Mouse (Mus musculus): ENCODE data around the gene Folh1. TPM values are rescaled to one million over a fixed set of nuclear protein-coding genes. Genes with fewer than 3 reads are reported as not detected.
"Not testable (repeated sequence)": the region's sequence is repeated elsewhere in the genome, so short reads cannot be mapped to it uniquely, and the experiment has no call there.

Gene Folh1
- polyA plus RNA-seq (2015; fragmentation: Nextera tagmentation; extraction: Ambion mirVana), result 0.37 and 0.47 TPM in 2 replicates

GRCm38 (mm10) chr7:86775617-86776325, at the start of gene Folh1:
Gene Folh1 (minus strand): TSS chr7:86775943.
- Histone ChIP-seq H3K27me3 (no peaks in the 10 kb centered on the region), H3K4me1 (peaks cover 6% of the 10 kb centered on the region; the same call in 1 of the 2 replicates), H3K36me3 (no peaks in the 10 kb centered on the region), H3K4me2 (replicated peaks) (peak within 1 kb of the TSS; percentile 45), H3K4me3 (peak within 1 kb of the TSS; percentile 18), H3K27ac (replicated peaks) (no peak within 1 kb of the TSS), H3K9ac (replicated peaks) (0 out of 2 replicates have a peak within 1 kb of the TSS, but pooled peaks have one; percentile 6), H3K9me3 (no peaks in the 10 kb centered on the region)
- 4% methylated on average over 11 of the region's 11 CpGs for WGBS
- peak; percentile 82 for ATAC-seq (replicated peaks)

GRCm38 (mm10) chr7:86816466-86816865, 40.7 kb upstream of the Folh1 start:
- H3K4me3 ChIP-seq, result no peak overlapping the region
- no peaks in the 10 kb centered on the region for H3K9me3 ChIP-seq
- no peak overlapping the region for H3K4me2 ChIP-seq (replicated peaks)
- ATAC-seq (replicated peaks), result no peak
- no peaks in the 10 kb centered on the region for H3K27me3 ChIP-seq
- H3K27ac ChIP-seq (replicated peaks), result no peak overlapping the region
- WGBS, result 76% methylated on average over 1 of the region's 1 CpGs
- no peaks in the 10 kb centered on the region for H3K36me3 ChIP-seq
- no peak overlapping the region for H3K9ac ChIP-seq (replicated peaks)
- no peaks in the 10 kb centered on the region for H3K4me1 ChIP-seq

GRCm38 (mm10) chr7:86815716-86816115, 40.0 kb upstream of the Folh1 start:
- H3K4me3 ChIP-seq; H3K4me2 ChIP-seq (replicated peaks); H3K27me3 ChIP-seq; ATAC-seq (replicated peaks); H3K9me3 ChIP-seq; H3K36me3 ChIP-seq; H3K9ac ChIP-seq (replicated peaks); H3K4me1 ChIP-seq; H3K27ac ChIP-seq (replicated peaks): not testable (repeated sequence)
- 84% methylated on average over 6 of the region's 6 CpGs for WGBS

- not testable (repeated sequence) for ATAC-seq (replicated peaks); H3K4me3 ChIP-seq; H3K36me3 ChIP-seq; H3K4me2 ChIP-seq (replicated peaks); H3K27ac ChIP-seq (replicated peaks); H3K4me1 ChIP-seq; H3K9me3 ChIP-seq; H3K27me3 ChIP-seq; H3K9ac ChIP-seq (replicated peaks)
- 96% methylated on average over 5 of the region's 5 CpGs for WGBS
Observed at GRCm38 (mm10) chr7:86815241-86815640, 39.5 kb upstream of the Folh1 start.

- no peaks in the 10 kb centered on the region for H3K36me3 ChIP-seq
- no peaks in the 10 kb centered on the region for H3K9me3 ChIP-seq
- H3K27ac ChIP-seq (replicated peaks), result no peak within 1 kb of the TSS
- H3K4me3 ChIP-seq, result no peak within 1 kb of the TSS
- no peak for ATAC-seq (replicated peaks)
- no peaks in the 10 kb centered on the region for H3K4me1 ChIP-seq
- H3K9ac ChIP-seq (replicated peaks), result no peak within 1 kb of the TSS
- H3K27me3 ChIP-seq, result no peaks in the 10 kb centered on the region
- H3K4me2 ChIP-seq (replicated peaks), result no peak within 1 kb of the TSS
Observed at GRCm38 (mm10) chr7:86794727-86795126, 19.0 kb upstream of the Folh1 start, which contains the start of gene Vmn2r77. Gene Vmn2r77 (plus strand): TSS chr7:86795027.

GRCm38 (mm10) chr7:86771621-86772020, 4.1 kb downstream of the Folh1 start:
- H3K4me1 ChIP-seq, result peaks cover 6% of the 10 kb centered on the region; the same call in 1 of the 2 replicates
- WGBS, result 96% methylated on average over 3 of the region's 3 CpGs
- H3K4me3 ChIP-seq, result no peak overlapping the region
- ATAC-seq (replicated peaks), result no peak
- no peaks in the 10 kb centered on the region for H3K9me3 ChIP-seq
- no peak overlapping the region for H3K9ac ChIP-seq (replicated peaks)
- H3K4me2 ChIP-seq (replicated peaks), result no peak overlapping the region
- no peaks in the 10 kb centered on the region for H3K36me3 ChIP-seq
- H3K27me3 ChIP-seq, result no peaks in the 10 kb centered on the region
- H3K27ac ChIP-seq (replicated peaks), result no peak overlapping the region

- Histone ChIP-seq H3K27ac (replicated peaks) (no peak overlapping the region), H3K27me3 (no peaks in the 10 kb centered on the region), H3K9me3 (no peaks in the 10 kb centered on the region), H3K4me3 (no peak overlapping the region), H3K36me3 (no peaks in the 10 kb centered on the region), H3K4me2 (replicated peaks) (no peak overlapping the region), H3K9ac (replicated peaks) (no peak overlapping the region), H3K4me1 (no peaks in the 10 kb centered on the region)
- ATAC-seq (replicated peaks), result no peak
Observed at GRCm38 (mm10) chr7:86764628-86765027, 11.1 kb downstream of the Folh1 start.

- Histone ChIP-seq H3K9me3 (no peaks in the 10 kb centered on the region), H3K4me1 (no peaks in the 10 kb centered on the region), H3K9ac (replicated peaks) (no peak overlapping the region), H3K36me3 (no peaks in the 10 kb centered on the region), H3K27me3 (no peaks in the 10 kb centered on the region), H3K27ac (replicated peaks) (no peak overlapping the region), H3K4me2 (replicated peaks) (no peak overlapping the region), H3K4me3 (no peak overlapping the region)
- ATAC-seq (replicated peaks), result no peak
- WGBS, result 84% methylated on average over 1 of the region's 1 CpGs
Observed at GRCm38 (mm10) chr7:86760751-86761150, 15.0 kb downstream of the Folh1 start.

GRCm38 (mm10) chr7:86725013-86725412, 50.7 kb downstream of the Folh1 start:
- ATAC-seq (replicated peaks), result no peak
- no peaks in the 10 kb centered on the region for H3K27me3 ChIP-seq
- H3K9ac ChIP-seq (replicated peaks), result no peak overlapping the region
- H3K4me2 ChIP-seq (replicated peaks), result no peak overlapping the region
- no peaks in the 10 kb centered on the region for H3K4me1 ChIP-seq
- H3K4me3 ChIP-seq, result no peak overlapping the region
- H3K9me3 ChIP-seq, result no peaks in the 10 kb centered on the region
- H3K36me3 ChIP-seq, result no peaks in the 10 kb centered on the region
- H3K27ac ChIP-seq (replicated peaks), result no peak overlapping the region

- no peak within 1 kb of the TSS for H3K9ac ChIP-seq (replicated peaks)
Observed at GRCm38 (mm10) chr7:86688030-86688429, 87.7 kb downstream of the Folh1 start, which contains the start of gene Olfr292. Gene Olfr292 (plus strand): TSS chr7:86688330.

More at GRCm38 (mm10) chr7:86688030-86688429, 87.7 kb downstream of the Folh1 start, which contains the start of gene Olfr292:
- no peak within 1 kb of the TSS for H3K4me2 ChIP-seq (replicated peaks)
- no peak within 1 kb of the TSS for H3K27ac ChIP-seq (replicated peaks)
- no peaks in the 10 kb centered on the region for H3K27me3 ChIP-seq
- no peak for ATAC-seq (replicated peaks)
- no peaks in the 10 kb centered on the region for H3K36me3 ChIP-seq
- no peaks in the 10 kb centered on the region for H3K4me1 ChIP-seq
- H3K4me3 ChIP-seq, result no peak within 1 kb of the TSS
- no peaks in the 10 kb centered on the region for H3K9me3 ChIP-seq

Other genes with a start within 250 kb of the Folh1 start
- not detected in 2 replicates for gene Olfr295, start 192.1 kb downstream of the Folh1 start, polyA plus RNA-seq (2015; fragmentation: Nextera tagmentation; extraction: Ambion mirVana)
- gene Olfr294, start 159.3 kb downstream of the Folh1 start, polyA plus RNA-seq (2015; fragmentation: Nextera tagmentation; extraction: Ambion mirVana), result not detected in 2 replicates
- gene Olfr293, start 126.9 kb downstream of the Folh1 start, polyA plus RNA-seq (2015; fragmentation: Nextera tagmentation; extraction: Ambion mirVana), result not detected in 2 replicates
- not detected in 2 replicates for gene Olfr292, start 87.6 kb downstream of the Folh1 start, polyA plus RNA-seq (2015; fragmentation: Nextera tagmentation; extraction: Ambion mirVana)
- not detected in 2 replicates for gene Vmn2r77, start 19.1 kb upstream of the Folh1 start, polyA plus RNA-seq (2015; fragmentation: Nextera tagmentation; extraction: Ambion mirVana)
- not detected in 2 replicates for gene Vmn2r78, start 139.2 kb upstream of the Folh1 start, polyA plus RNA-seq (2015; fragmentation: Nextera tagmentation; extraction: Ambion mirVana)
- gene Vmn2r79, start 220.2 kb upstream of the Folh1 start, polyA plus RNA-seq (2015; fragmentation: Nextera tagmentation; extraction: Ambion mirVana), result not detected in 2 replicates

Measured in forebrain, embryonic 15.5 days (tissue).